Mouse (Mus musculus): ENCODE measurements around the gene Fbf1. TPM values are rescaled to one million over a fixed set of nuclear protein-coding genes. Genes with fewer than 3 reads are reported as not detected.
A peak's percentile ranks its signal among the peaks of the same experiment; 100 is the strongest.

The Fbf1 gene
- total and polyA plus RNA-seq, 2 experiments, result 4.5 to 9.0 TPM

DNA sequence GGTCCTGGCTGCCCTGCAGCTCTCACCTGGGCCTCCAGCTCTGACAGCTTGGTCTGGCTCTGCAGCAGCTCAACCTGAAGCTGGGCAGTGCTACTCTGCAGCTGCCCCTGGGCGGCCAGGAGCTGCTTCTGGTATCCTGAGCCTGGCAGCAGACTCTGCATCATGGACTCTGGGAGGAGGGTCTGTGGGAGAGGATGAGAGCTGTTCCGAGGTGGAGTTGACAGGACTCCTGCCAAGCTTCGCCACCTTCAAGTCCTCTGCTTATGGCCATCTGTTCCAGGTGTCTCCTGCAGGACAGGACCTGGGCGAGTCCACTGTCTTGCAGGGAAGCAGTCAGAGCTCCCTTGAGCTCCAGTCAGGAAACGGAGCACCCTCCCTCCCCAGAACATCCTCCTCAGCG lies 18.6 kb downstream of the Fbf1 start:
- no peak overlapping the region for H3K9ac ChIP-seq (ENCODE audit: low read depth, low read length)
- no peak for DNase-seq (ENCODE audit: extremely low read depth, low read depth, low spot score)
- WGBS, result 93% methylated on average over 6 of the region's 6 CpGs
- H3K27me3 ChIP-seq (ENCODE audit: control insufficient read depth, insufficient read depth, low read length), result no peaks in the 10 kb centered on the region
- H3K36me3 ChIP-seq (ENCODE audit: control insufficient read depth, insufficient read depth, low read length), result peaks cover 18% of the 10 kb centered on the region; the same call in 1 of the 2 replicates
- TF ChIP-seq POLR2A (IDR thresholded peaks at IDR 0.05; ENCODE audit: extremely low read depth, insufficient read depth, low read length), result no peak
- TF ChIP-seq CTCF (IDR thresholded peaks at IDR 0.05; ENCODE audit: low read depth, low read length), result no peak
- no peak overlapping the region for H3K4me3 ChIP-seq (ENCODE audit: insufficient read depth, low read depth, low read length)
- no peak overlapping the region for H3K27ac ChIP-seq (replicated peaks; ENCODE audit: insufficient read depth, low read depth, low read length)
- H3K4me1 ChIP-seq (ENCODE audit: control insufficient read depth, insufficient read depth, low read length), result no peaks in the 10 kb centered on the region
- H3K79me2 ChIP-seq (ENCODE audit: control insufficient read depth, insufficient read depth, low read length), result no peaks in the 10 kb centered on the region

- Histone ChIP-seq H3K9ac (ENCODE audit: low read depth, low read length) (no peak overlapping the region), H3K79me2 (ENCODE audit: control insufficient read depth, insufficient read depth, low read length) (no peaks in the 10 kb centered on the region), H3K27me3 (ENCODE audit: control insufficient read depth, insufficient read depth, low read length) (no peaks in the 10 kb centered on the region), H3K4me1 (ENCODE audit: control insufficient read depth, insufficient read depth, low read length) (no peaks in the 10 kb centered on the region), H3K36me3 (ENCODE audit: control insufficient read depth, insufficient read depth, low read length) (peaks cover 20% of the 10 kb centered on the region; the same call in 1 of the 2 replicates), H3K27ac (replicated peaks; ENCODE audit: insufficient read depth, low read depth, low read length) (no peak overlapping the region), H3K4me3 (ENCODE audit: insufficient read depth, low read depth, low read length) (no peak overlapping the region)
- no peak for TF ChIP-seq POLR2A (IDR thresholded peaks at IDR 0.05; ENCODE audit: extremely low read depth, insufficient read depth, low read length)
- TF ChIP-seq CTCF (IDR thresholded peaks at IDR 0.05; ENCODE audit: low read depth, low read length), result no peak
- WGBS, result 88% methylated on average over 20 of the region's 20 CpGs
- DNase-seq (ENCODE audit: extremely low read depth, low read depth, low spot score), result no peak
Measured at GRCm38 (mm10) chr11:116148761-116149221, 19.2 kb downstream of the Fbf1 start.

DNA sequence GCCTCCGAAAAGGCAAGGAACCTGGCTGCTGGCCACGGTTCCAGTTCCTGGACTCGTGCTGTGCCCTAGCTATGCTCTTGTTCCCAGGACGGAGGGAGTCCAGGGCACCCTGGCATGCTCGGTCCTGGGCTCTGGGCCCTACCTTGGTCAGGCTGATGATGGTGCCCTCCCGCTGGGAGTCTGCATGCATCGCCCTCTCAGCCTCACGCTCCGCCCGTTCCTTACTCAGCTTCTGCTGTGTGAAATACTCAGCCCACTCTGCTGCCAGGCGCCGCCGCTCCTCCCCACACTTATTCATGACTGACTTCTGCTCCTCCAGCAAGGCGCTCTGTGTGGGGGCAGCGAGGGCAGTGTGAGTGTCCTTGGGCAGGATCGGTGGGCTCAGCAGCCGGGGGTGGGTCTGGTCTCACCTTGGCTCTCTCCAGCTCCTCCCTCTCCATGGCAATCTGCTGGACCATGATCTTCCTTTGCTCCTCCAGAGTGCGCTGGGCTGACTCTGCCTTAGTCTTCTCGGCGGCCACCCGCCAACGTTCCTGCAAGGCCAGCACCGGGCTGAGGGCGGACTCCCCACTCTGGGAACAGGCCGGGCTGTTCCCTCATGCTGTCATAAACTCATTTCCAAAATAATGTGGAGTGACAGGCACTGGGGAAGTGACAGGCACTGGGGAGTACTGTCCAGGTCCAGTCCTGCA lies 21.5 kb downstream of the Fbf1 start:
- Histone ChIP-seq H3K4me3 (ENCODE audit: insufficient read depth, low read depth, low read length) (no peak overlapping the region), H3K79me2 (ENCODE audit: control insufficient read depth, insufficient read depth, low read length) (no peaks in the 10 kb centered on the region), H3K27ac (replicated peaks; ENCODE audit: insufficient read depth, low read depth, low read length) (no peak overlapping the region), H3K9ac (ENCODE audit: low read depth, low read length) (no peak overlapping the region), H3K4me1 (ENCODE audit: control insufficient read depth, insufficient read depth, low read length) (no peaks in the 10 kb centered on the region), H3K27me3 (ENCODE audit: control insufficient read depth, insufficient read depth, low read length) (no peaks in the 10 kb centered on the region), H3K36me3 (ENCODE audit: control insufficient read depth, insufficient read depth, low read length) (peaks cover 24% of the 10 kb centered on the region; the same call in 1 of the 2 replicates)
- no peak for DNase-seq (ENCODE audit: extremely low read depth, low read depth, low spot score)
- TF ChIP-seq CTCF (IDR thresholded peaks at IDR 0.05; ENCODE audit: low read depth, low read length) (no peak), POLR2A (IDR thresholded peaks at IDR 0.05; ENCODE audit: extremely low read depth, insufficient read depth, low read length) (no peak)
- 82% methylated on average over 25 of the region's 25 CpGs for WGBS

DNA sequence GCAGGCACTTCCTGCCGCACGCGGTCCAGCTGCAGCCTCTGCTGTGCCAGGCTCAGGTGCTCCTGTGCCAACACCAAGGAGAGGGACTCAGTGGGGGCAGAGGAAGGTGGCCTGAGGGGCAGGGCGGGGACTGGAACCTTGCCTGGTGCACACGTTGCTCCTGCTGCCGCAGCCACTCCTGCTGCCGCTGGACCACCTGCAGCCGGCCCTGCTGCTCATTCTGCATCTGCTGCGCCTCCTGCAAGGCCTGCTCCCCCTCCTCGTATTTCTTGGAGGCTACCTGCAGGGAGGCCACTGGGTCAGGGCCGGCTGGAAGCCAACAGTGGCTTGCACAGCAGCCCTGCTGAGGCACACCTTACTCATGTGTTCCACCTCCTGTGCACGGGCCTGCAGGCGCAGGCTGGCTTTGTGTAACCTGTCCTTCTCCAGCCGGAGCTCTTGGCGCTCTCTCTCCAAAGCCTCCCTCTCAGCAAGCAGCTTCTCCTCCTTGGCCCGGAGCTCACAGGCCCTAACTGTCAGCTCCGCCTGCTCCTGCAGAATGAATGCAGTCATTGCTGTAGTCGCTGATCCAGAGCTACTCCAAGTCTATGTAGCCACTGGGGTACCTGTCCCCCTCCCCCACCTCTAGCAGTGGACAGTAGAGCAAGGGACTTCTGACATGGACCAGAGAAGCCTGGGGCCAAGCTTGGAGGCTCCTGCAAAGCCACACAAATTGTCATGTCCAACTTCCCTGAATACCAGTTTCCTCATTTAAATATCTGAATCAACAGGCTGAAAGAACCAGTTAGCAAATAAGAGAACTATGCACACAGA lies 22.3 kb downstream of the Fbf1 start:
- Histone ChIP-seq H3K79me2 (ENCODE audit: control insufficient read depth, insufficient read depth, low read length) (no peaks in the 10 kb centered on the region), H3K27me3 (ENCODE audit: control insufficient read depth, insufficient read depth, low read length) (no peaks in the 10 kb centered on the region), H3K4me1 (ENCODE audit: control insufficient read depth, insufficient read depth, low read length) (no peaks in the 10 kb centered on the region), H3K27ac (replicated peaks; ENCODE audit: insufficient read depth, low read depth, low read length) (0 out of 2 replicates have a peak overlapping the region, but pooled peaks have one; percentile 12), H3K9ac (ENCODE audit: low read depth, low read length) (no peak overlapping the region), H3K4me3 (ENCODE audit: insufficient read depth, low read depth, low read length) (no peak overlapping the region), H3K36me3 (ENCODE audit: control insufficient read depth, insufficient read depth, low read length) (peaks cover 21% of the 10 kb centered on the region; the same call in 1 of the 2 replicates)
- no peak for DNase-seq (ENCODE audit: extremely low read depth, low read depth, low spot score)
- WGBS, result 93% methylated on average over 18 of the region's 18 CpGs
- TF ChIP-seq POLR2A (IDR thresholded peaks at IDR 0.05; ENCODE audit: extremely low read depth, insufficient read depth, low read length) (no peak), CTCF (IDR thresholded peaks at IDR 0.05; ENCODE audit: low read depth, low read length) (no peak)

GRCm38 (mm10) chr11:116143468-116143867 lies 24.5 kb downstream of the Fbf1 start:
- Histone ChIP-seq H3K9ac (ENCODE audit: low read depth, low read length) (no peak overlapping the region), H3K4me3 (ENCODE audit: insufficient read depth, low read depth, low read length) (no peak overlapping the region), H3K36me3 (ENCODE audit: control insufficient read depth, insufficient read depth, low read length) (peaks cover 18% of the 10 kb centered on the region; the same call in 1 of the 2 replicates), H3K27ac (replicated peaks; ENCODE audit: insufficient read depth, low read depth, low read length) (no peak overlapping the region), H3K4me1 (ENCODE audit: control insufficient read depth, insufficient read depth, low read length) (peaks cover 5% of the 10 kb centered on the region; the same call in 1 of the 2 replicates), H3K27me3 (ENCODE audit: control insufficient read depth, insufficient read depth, low read length) (no peaks in the 10 kb centered on the region), H3K79me2 (ENCODE audit: control insufficient read depth, insufficient read depth, low read length) (peaks cover under 1% of the 10 kb centered on the region; the same call in 1 of the 2 replicates)
- DNase-seq (ENCODE audit: extremely low read depth, low read depth, low spot score), result no peak
- 84% methylated on average over 3 of the region's 3 CpGs for WGBS
- TF ChIP-seq POLR2A (IDR thresholded peaks at IDR 0.05; ENCODE audit: extremely low read depth, insufficient read depth, low read length), result no peak
- no peak for TF ChIP-seq CTCF (IDR thresholded peaks at IDR 0.05; ENCODE audit: low read depth, low read length)

Data from liver, adult 2 months (tissue).